Mouse (Mus musculus) urinary bladder, postnatal 10 days (tissue): ENCODE measurements at regions not wholly inside any gene's neighbourhood (a gene's known extent, or its start where the extent isn't known, plus 50 kb on each side); places are given as distances from the start of the nearest gene placed in this dataset.

Source experiments
- DNase-seq: peaks from one replicate; pipeline ENCODE4 v3.0.0; 2022; ENCODE audit warnings: low spot score

- no peak for DNase-seq
These were observed 153.7 kb upstream of the Rpl34 start for GRCm38 (mm10) chr3:130883928-130884327.

DNA sequence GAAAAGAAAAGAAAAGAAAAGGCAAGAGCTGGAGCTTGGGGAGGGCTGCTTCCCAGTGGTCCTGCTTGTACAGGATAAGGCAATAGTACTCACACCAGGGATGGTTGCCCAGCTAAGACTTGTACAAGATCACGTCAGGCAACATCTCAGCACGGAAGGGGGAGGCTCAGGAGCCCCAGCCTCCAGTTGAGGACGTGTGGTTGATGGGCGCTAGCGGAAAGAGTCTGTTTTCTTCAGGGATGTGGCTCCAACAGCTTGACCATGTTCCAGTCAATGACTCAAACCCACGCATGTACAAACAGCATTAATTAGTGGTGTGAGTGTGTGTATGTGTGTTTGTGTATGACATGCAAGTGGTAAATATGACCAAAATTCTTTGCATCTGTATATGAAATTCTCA lies 153.1 kb upstream of the Rpl34 start:
- DNase-seq, result no peak

- no peak for DNase-seq
These were observed 150.3 kb upstream of the Rpl34 start for GRCm38 (mm10) chr3:130880482-130880881.

DNA sequence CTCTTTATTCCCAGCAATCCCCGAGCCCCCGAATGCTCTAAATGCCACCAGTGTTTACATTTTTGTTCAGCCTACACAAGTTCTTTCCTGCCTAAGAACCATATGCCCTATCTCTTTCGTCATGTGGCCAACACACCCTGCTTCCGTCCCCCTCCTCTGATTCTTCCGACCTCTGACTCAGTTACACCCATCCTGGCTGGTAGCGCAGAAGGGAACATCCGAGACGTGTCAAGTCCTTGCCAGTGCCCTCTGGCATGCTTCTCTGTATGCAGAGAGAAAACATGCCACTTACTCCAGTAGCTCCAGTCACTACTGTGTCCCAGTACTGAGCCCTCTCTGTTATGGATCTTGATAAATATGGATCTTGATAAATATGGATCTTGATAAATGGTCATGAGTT lies 149.3 kb upstream of the Rpl34 start:
- DNase-seq, result no peak

- no peak for DNase-seq
These were observed 148.6 kb upstream of the Rpl34 start for GRCm38 (mm10) chr3:130878834-130879233.

DNA sequence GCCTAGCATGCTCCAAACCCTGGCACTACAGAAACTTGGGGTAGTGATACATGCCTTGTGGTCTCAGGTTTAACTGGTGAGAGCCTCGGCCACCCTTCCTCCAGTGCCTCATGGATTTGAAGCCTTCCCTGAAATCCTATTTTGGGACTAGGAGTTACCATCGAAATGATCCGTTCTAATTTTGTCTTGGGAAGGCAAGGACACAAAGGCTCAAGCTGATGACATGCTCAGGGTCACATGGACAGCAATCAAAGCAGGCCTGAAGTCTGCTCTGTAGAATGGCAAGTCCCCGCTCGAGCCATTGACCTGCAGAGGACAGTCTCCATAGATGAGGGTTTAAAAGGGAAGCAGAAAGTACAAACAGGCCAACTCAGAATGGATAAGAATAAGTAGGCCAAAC lies 147.8 kb upstream of the Rpl34 start:
- DNase-seq, result no peak

- DNase-seq, result no peak
These were observed 143.5 kb upstream of the Rpl34 start for GRCm38 (mm10) chr3:130873745-130874144.

DNA sequence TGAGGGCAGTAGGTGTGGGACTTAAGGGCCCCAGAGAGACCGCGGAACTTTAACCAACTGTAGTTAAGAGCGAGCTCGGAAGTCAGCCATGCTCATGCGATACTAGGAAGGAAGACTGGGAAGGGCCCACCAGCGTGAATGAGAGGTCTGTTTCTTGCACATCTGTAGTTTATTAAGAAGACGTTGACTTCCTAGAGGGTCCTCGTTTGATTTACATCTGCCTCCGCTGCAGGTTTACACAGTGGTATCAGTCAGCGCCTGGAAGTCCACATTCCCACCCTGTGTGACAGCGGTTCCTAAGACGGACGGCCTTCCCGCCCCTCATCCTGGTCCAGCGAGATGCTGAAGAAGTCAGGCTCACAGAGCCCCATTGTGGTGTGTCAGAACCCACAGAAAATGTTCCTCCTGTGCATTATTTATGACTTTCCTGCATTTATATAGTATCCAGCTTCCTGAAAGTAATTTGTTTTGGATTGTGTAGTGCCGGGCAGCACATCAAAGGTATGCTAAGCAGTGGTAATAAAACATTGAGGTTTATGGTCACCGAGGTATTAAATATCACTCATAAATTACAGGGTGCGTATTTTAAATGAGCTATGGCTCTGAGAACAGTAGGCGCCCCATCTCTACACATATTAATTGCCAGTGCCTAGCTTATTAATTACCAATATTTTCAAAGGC lies 136.9 kb upstream of the Rpl34 start:
- no peak for DNase-seq

- DNase-seq, result no peak
These were observed 134.6 kb upstream of the Rpl34 start for GRCm38 (mm10) chr3:130864783-130865182.

DNA sequence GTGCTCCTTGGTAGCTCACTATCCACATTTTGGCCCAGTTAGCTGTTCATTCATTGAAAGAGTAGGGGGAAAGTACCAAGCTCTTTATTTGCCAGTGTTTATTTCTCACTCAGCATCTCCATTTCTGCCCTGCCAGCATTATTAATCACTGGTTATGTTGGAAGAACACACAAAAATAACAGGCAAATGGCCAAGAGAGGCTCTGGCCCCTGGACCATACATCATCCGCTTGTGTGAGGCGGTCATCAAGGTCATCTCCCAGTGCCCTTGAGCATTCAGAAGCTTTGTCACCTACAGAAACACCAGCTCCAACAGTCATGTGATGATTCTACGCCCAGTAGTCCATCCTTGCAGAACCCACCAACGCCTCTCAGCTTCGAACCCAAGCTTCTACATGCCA lies 133.2 kb upstream of the Rpl34 start:
- no peak for DNase-seq

GRCm38 (mm10) chr3:130860315-130860714 lies 130.1 kb upstream of the Rpl34 start:
- no peak for DNase-seq

- DNase-seq, result no peak
These were observed 123.7 kb upstream of the Rpl34 start for GRCm38 (mm10) chr3:130853866-130854265.

DNA sequence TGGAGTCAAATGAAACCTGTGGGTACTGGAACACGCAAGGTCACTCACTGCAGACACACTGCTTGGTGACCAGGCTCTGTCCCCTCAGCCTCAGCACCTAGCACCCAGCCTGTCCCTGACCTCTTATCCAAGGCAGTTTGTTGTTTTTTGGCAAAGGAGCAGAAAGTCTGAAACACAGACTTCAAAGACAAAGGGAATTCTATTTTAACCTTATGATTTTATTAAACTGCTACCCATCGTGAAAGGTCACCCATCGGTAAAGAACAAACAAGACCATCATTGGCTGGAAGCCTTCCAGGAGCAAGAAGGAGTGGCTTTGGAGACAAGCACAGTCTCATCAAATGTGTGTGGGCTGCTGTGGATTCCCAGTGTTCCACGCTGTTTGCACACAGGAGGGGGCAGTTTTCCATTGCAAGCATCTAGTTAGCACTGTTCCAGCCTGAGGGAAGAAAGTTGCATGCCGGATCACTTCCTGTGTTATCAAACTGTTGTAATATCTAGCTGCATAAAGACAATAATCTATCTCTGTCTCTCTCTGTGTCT lies 120.6 kb upstream of the Rpl34 start:
- DNase-seq, result no peak

DNA sequence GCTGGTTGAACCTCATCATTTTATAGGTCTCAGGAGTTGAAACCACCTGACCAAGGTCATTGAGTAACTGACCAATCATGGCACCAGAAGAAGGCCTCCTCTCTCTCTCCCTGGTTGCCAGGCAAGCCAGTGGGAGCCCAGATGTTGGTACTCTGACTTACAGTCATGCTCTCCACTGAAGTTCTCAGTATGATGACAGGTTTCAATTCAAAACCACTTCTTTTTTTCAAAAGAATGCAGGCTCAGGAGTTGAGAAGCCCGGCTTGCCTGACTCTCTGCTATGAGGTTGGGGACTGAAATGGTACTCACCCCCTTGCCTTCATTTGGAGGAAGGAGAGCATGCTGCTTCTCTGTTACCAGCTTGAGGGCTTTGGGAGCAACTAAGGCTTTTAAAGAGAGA lies 111.6 kb upstream of the Rpl34 start:
- DNase-seq, result no peak

DNA sequence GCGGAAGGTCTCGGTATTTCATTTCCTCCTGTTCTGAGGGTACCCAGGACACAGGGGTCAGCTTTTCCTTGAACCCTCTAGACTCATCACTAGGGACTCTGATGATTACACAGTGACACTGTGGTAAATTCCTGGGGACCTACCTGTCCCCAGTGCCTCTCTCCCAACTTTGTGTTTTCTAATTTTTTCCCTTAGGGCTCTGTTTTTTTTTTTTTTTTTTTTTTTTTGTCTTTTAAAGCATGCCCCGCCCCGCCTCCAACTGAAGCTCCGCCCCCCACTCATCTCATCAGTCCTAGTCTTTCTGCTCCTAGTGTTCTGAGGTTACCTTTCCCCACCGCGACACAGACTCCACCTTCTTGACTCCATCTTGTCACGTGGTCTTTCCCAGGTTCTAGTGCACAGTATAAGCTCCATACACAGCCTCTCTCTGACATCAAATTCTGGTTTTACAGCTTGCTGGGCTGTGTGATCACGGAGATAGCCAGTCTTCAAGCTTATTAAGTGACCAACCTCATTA lies 109.8 kb upstream of the Rpl34 start:
- no peak for DNase-seq

DNA sequence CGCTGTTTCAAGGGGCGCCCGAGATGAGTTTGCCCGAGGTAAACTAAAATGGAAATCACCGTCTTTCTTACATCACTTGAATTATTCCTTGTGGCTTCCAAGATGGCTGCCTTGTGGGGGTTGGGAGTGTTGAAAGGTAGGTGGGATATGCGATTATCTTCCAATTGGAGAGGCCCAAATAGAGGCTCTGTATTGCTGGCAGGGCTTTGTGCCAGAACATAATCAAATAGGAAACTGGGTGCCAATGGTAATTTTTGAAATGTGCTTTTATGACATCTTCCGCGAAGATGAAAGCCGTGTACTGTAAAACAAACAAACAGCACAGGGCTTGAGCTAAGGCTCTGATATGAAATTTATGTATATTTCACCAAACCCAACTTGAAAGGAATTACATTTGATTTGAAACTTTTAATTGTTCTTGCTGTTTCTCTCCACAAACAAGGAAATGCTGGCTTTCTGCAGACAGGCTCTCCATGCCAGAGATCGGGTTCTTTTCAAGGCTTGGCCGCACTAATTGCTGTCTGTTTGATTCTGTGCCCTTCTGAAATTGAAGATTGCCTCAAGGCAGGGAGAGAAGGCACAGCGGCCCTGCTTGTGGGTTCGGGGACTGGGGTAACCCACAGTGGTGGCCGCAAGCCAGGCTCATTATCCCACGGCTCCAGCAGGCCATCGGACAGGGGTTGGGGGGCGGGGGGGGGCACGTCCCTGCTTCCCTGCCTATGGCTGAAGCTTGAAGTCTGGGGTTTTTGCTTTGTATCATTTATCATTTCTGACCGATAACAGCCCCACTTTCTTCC lies 108.6 kb upstream of the Rpl34 start:
- no peak for DNase-seq

- no peak for DNase-seq
These were observed 103.5 kb upstream of the Rpl34 start for GRCm38 (mm10) chr3:130833722-130834121.

DNA sequence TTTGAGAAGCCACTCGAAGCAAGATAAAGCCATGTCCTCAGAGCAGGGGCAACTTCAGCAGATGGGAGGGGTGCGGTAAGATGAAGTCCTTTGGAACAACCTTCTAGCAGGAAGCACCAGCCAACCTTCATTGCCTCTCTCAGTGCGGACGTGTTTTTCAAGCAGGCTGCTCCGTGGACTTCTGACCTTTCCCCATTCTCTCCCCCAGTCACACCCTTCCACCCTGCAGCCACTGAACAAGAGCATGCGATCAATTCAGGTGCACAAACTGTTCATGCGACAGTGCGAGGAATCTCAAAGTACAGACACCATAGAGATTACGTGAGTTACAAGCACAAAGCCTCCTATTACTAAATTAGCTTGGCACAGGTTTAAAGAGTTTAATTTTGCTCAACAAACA lies 102.9 kb upstream of the Rpl34 start:
- no peak for DNase-seq

- DNase-seq, result no peak
These were observed 101.6 kb upstream of the Rpl34 start for GRCm38 (mm10) chr3:130831788-130832187.

GRCm38 (mm10) chr3:130828346-130828745 lies 98.1 kb upstream of the Rpl34 start:
- DNase-seq, result no peak

DNA sequence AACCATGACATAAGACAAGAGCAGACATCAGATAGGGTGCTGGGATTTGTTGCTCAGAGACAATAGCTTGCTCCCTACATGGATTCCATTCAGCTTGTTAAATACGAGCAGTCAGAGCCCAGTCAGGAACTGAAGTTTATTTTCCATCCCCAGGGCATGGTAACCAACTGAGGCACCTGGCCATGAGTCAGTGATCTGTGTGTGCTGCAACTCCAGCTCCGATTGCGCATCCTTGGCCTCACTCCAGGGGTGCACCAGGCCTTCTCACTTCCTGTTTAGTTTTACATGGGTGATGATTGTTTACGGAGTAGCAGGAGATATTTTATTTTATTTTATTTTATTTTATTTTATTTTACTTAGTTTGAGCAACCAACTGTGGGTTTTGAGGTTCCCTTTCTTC lies 97.7 kb upstream of the Rpl34 start:
- no peak for DNase-seq

DNA sequence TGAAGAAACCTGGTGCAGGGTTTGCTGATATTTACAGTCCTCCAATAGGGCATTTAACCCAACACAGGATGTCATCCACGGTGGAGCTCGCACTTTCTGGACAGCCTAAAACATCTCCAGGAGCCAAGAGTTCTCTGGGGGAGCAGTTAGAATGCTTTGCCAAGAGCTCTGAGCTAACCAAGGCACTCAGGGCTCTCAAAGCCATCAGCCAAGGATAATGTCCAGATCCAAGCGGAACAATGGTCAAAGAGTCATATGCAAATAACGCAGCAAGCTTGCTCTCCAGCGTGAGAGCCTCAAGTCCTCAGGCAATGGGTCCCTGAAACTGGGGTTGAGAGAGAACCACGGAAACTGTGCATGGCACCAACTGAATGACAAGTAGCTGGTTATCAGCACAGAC lies 96.8 kb upstream of the Rpl34 start:
- DNase-seq, result no peak

DNA sequence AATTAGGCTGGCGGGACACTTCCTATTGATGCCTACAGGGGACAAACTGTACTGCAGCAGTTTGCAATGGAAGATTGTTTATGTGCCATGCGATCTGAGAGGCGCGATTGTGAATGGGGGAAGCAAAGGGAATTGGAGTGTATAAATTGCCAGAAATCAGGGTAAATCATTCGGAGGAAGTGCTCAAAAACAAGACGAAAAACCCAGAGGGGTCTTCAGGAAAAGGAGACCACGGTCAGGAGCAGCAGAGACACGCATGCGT lies 89.6 kb upstream of the Rpl34 start:
- DNase-seq, result no peak
